Mouse (Mus musculus): Measurements from ENCODE around the gene Lrp10. TPM values are rescaled to one million over a fixed set of nuclear protein-coding genes. Genes with fewer than 3 reads are reported as not detected.

Lrp10 gene
- polyA plus RNA-seq, 1 experiment from 2014 or later = 18.9 TPM

DNA sequence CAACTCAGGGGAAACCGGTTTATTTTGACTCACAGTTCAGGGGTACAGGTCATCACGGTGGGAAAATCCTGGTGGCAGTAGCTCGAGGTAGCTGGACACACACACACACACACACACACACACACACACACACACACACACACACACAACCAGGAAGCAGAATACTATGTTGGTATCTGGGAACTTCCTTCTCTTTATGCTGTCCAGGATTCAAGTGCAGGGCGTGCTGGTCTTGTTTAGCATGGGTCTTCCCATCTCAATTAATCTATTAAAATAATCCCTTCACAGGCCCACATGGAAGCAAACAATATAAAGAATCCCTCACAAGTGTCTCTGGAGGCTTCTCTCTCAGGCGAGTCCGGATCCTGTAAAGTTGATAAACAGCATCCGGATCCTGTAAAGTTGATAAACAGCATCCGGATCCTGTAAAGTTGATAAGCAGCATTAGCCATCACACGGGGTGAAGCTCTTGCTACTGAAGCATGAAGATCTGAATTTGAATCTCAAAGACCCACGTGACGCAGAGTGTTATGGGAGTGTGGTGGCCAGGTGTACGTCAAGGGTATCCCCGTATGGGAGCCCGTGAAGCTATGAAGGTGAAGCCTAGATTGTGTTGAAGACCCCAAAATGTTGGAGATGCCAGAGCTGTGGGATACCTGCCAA lies 5.9 kb upstream of the Lrp10 start:
- H3K4me3 ChIP-seq (ENCODE audit: low read depth, low read length) = no peak overlapping the region
- no peaks in the 10 kb centered on the region for H3K9me3 ChIP-seq (ENCODE audit: control insufficient read depth, low read length)
- H3K4me1 ChIP-seq (ENCODE audit: control insufficient read depth, insufficient read depth, low read length) = no peaks in the 10 kb centered on the region
- no peaks in the 10 kb centered on the region for H3K36me3 ChIP-seq (ENCODE audit: control insufficient read depth, insufficient read depth, low read length)
- no peak overlapping the region for H3K4me2 ChIP-seq (ENCODE audit: low read depth, severe bottlenecking)
- ATAC-seq (ENCODE audit: insufficient number of reproducible peaks, low FRiP score, low TSS enrichment, low read depth) = no peak
- no peak for DNase-seq (ENCODE audit: low spot score)
- WGBS = 90% methylated on average over 14 of the region's 14 CpGs
- H3K9ac ChIP-seq (ENCODE audit: low read length) = no peak overlapping the region
- H3K27me3 ChIP-seq (ENCODE audit: control insufficient read depth, insufficient read depth, low read length) = no peaks in the 10 kb centered on the region
- no peak overlapping the region for H3K27ac ChIP-seq (replicated peaks; ENCODE audit: low read depth, low read length)

DNA sequence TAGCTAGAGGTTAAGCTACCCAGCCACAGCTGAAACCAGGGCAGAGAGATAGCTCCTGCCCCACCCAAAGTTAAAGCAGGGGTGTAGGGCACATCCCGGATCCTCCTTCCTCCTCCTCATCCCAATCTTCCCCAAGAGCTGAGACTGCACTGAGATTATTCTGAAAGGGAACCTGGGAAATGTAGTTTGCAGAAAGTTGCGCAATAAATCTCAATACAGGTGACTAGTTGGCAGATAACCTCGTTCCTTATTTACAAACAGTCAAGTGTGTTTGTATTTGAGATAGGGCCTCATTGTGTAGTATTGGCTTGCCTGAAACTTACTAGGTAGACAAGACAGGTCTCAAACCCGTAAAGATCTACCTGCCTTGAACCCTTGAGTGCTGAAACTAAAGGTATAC lies 1.8 kb upstream of the Lrp10 start:
- Histone ChIP-seq H3K9ac (ENCODE audit: low read length) (no peak overlapping the region), H3K4me2 (ENCODE audit: low read depth, severe bottlenecking) (no peak overlapping the region), H3K4me1 (ENCODE audit: control insufficient read depth, insufficient read depth, low read length) (no peaks in the 10 kb centered on the region; the same call in 1 of the 2 replicates), H3K36me3 (ENCODE audit: control insufficient read depth, insufficient read depth, low read length) (no peaks in the 10 kb centered on the region), H3K27me3 (ENCODE audit: control insufficient read depth, insufficient read depth, low read length) (no peaks in the 10 kb centered on the region), H3K4me3 (ENCODE audit: low read depth, low read length) (no peak overlapping the region), H3K9me3 (ENCODE audit: control insufficient read depth, low read length) (no peaks in the 10 kb centered on the region), H3K27ac (replicated peaks; ENCODE audit: low read depth, low read length) (no peak overlapping the region)
- DNase-seq (ENCODE audit: low spot score) (no peak), ATAC-seq (ENCODE audit: insufficient number of reproducible peaks, low FRiP score, low TSS enrichment, low read depth) (no peak)
- 70% methylated on average over 4 of the region's 4 CpGs for WGBS

GRCm38 (mm10) chr14:54463108-54463958 lies 604 bp upstream of the Lrp10 start:
- no peaks in the 10 kb centered on the region; the same call in 1 of the 2 replicates for H3K4me1 ChIP-seq (ENCODE audit: control insufficient read depth, insufficient read depth, low read length)
- H3K4me3 ChIP-seq (ENCODE audit: low read depth, low read length) = peak overlapping the region; percentile 82
- no peaks in the 10 kb centered on the region for H3K27me3 ChIP-seq (ENCODE audit: control insufficient read depth, insufficient read depth, low read length)
- no peak overlapping the region for H3K27ac ChIP-seq (replicated peaks; ENCODE audit: low read depth, low read length)
- no peak for ATAC-seq (ENCODE audit: insufficient number of reproducible peaks, low FRiP score, low TSS enrichment, low read depth)
- H3K4me2 ChIP-seq (ENCODE audit: low read depth, severe bottlenecking) = peak overlapping the region; percentile 91
- peaks cover 3% of the 10 kb centered on the region; the same call in 1 of the 2 replicates for H3K36me3 ChIP-seq (ENCODE audit: control insufficient read depth, insufficient read depth, low read length)
- WGBS = 15% methylated on average over 12 of the region's 12 CpGs
- DNase-seq (ENCODE audit: low spot score) = no peak
- no peaks in the 10 kb centered on the region for H3K9me3 ChIP-seq (ENCODE audit: control insufficient read depth, low read length)
- H3K9ac ChIP-seq (ENCODE audit: low read length) = peak overlapping the region; percentile 70

GRCm38 (mm10) chr14:54464293-54465005 lies 512 bp downstream of the Lrp10 start:
- H3K9me3 ChIP-seq (ENCODE audit: control insufficient read depth, low read length) = no peaks in the 10 kb centered on the region
- H3K27me3 ChIP-seq (ENCODE audit: control insufficient read depth, insufficient read depth, low read length) = no peaks in the 10 kb centered on the region
- peak overlapping the region; percentile 91 for H3K4me2 ChIP-seq (ENCODE audit: low read depth, severe bottlenecking)
- H3K4me1 ChIP-seq (ENCODE audit: control insufficient read depth, insufficient read depth, low read length) = no peaks in the 10 kb centered on the region; the same call in 1 of the 2 replicates
- 1% methylated on average over 49 of the region's 57 CpGs for WGBS
- DNase-seq (ENCODE audit: low spot score) (peak; percentile 85), ATAC-seq (ENCODE audit: insufficient number of reproducible peaks, low FRiP score, low TSS enrichment, low read depth) (peak; percentile 67)
- H3K9ac ChIP-seq (ENCODE audit: low read length) = peak overlapping the region; percentile 70
- H3K27ac ChIP-seq (replicated peaks; ENCODE audit: low read depth, low read length) = peak overlapping the region; percentile 52; the same call in 1 of the 2 replicates
- peak overlapping the region; percentile 82 for H3K4me3 ChIP-seq (ENCODE audit: low read depth, low read length)
- H3K36me3 ChIP-seq (ENCODE audit: control insufficient read depth, insufficient read depth, low read length) = peaks cover 10% of the 10 kb centered on the region

DNA sequence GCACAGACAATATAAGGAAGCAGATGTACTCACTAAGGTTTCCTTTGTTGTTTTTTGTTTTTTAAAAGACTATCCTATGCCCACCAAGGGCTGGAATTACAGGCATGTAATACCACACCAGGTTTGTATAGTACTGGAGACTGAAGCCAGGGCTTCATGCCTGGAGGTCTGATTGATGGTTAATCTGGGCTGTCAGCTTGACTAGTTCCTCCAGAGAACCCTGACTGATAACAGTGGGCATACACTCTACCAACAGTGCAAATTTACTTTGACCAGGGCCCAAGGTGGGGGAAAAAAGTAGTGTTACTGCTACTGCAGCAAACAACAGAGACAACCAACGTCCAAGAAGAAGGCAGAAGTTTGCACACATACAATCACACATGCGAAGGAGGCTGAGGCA lies 7.5 kb downstream of the Lrp10 start:
- Histone ChIP-seq H3K27me3 (ENCODE audit: control insufficient read depth, insufficient read depth, low read length) (no peaks in the 10 kb centered on the region), H3K9ac (ENCODE audit: low read length) (no peak overlapping the region), H3K9me3 (ENCODE audit: control insufficient read depth, low read length) (no peaks in the 10 kb centered on the region), H3K4me3 (ENCODE audit: low read depth, low read length) (no peak overlapping the region), H3K4me1 (ENCODE audit: control insufficient read depth, insufficient read depth, low read length) (no peaks in the 10 kb centered on the region; the same call in 1 of the 2 replicates), H3K36me3 (ENCODE audit: control insufficient read depth, insufficient read depth, low read length) (peaks cover 17% of the 10 kb centered on the region), H3K4me2 (ENCODE audit: low read depth, severe bottlenecking) (no peak overlapping the region), H3K27ac (replicated peaks; ENCODE audit: low read depth, low read length) (no peak overlapping the region)
- no peak for ATAC-seq (ENCODE audit: insufficient number of reproducible peaks, low FRiP score, low TSS enrichment, low read depth)
- 87% methylated on average over 2 of the region's 2 CpGs for WGBS
- no peak for DNase-seq (ENCODE audit: low spot score)

GRCm38 (mm10) chr14:54472671-54473070 lies 8.7 kb downstream of the Lrp10 start:
- H3K36me3 ChIP-seq (ENCODE audit: control insufficient read depth, insufficient read depth, low read length) = peaks cover 17% of the 10 kb centered on the region
- H3K27me3 ChIP-seq (ENCODE audit: control insufficient read depth, insufficient read depth, low read length) = no peaks in the 10 kb centered on the region
- no peak overlapping the region for H3K4me2 ChIP-seq (ENCODE audit: low read depth, severe bottlenecking)
- H3K4me1 ChIP-seq (ENCODE audit: control insufficient read depth, insufficient read depth, low read length) = peaks cover 3% of the 10 kb centered on the region; the same call in 1 of the 2 replicates
- ATAC-seq (ENCODE audit: insufficient number of reproducible peaks, low FRiP score, low TSS enrichment, low read depth) (no peak), DNase-seq (ENCODE audit: low spot score) (no peak)
- no peaks in the 10 kb centered on the region for H3K9me3 ChIP-seq (ENCODE audit: control insufficient read depth, low read length)
- no peak overlapping the region for H3K4me3 ChIP-seq (ENCODE audit: low read depth, low read length)
- H3K9ac ChIP-seq (ENCODE audit: low read length) = no peak overlapping the region
- WGBS = 82% methylated on average over 5 of the region's 5 CpGs
- H3K27ac ChIP-seq (replicated peaks; ENCODE audit: low read depth, low read length) = no peak overlapping the region

DNA sequence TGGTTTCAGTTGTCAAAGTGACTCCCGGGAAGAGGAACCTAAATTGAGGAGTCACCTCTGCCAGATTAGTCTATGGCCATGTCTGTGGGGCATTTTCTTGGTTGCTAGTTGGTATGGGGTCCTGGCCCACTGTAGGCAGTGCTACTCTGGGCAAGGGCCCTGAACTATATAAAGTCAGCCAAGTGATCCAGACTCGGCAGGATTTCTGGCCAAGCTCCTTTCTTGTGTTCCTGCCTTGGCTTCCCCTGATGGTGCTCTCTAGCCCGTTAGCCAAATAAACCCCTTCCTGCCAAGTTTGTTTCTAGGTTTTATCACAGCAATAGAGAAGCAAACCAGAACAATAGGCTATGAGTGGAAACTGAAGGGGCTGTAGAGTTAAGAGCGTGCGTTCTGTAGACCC lies 10.8 kb downstream of the Lrp10 start:
- no peak overlapping the region for H3K27ac ChIP-seq (replicated peaks; ENCODE audit: low read depth, low read length)
- H3K9me3 ChIP-seq (ENCODE audit: control insufficient read depth, low read length) = no peaks in the 10 kb centered on the region
- DNase-seq (ENCODE audit: low spot score) (no peak), ATAC-seq (ENCODE audit: insufficient number of reproducible peaks, low FRiP score, low TSS enrichment, low read depth) (no peak)
- H3K27me3 ChIP-seq (ENCODE audit: control insufficient read depth, insufficient read depth, low read length) = peaks cover 10% of the 10 kb centered on the region
- H3K4me3 ChIP-seq (ENCODE audit: low read depth, low read length) = no peak overlapping the region
- 89% methylated on average over 5 of the region's 5 CpGs for WGBS
- H3K9ac ChIP-seq (ENCODE audit: low read length) = no peak overlapping the region
- H3K4me2 ChIP-seq (ENCODE audit: low read depth, severe bottlenecking) = no peak overlapping the region
- H3K36me3 ChIP-seq (ENCODE audit: control insufficient read depth, insufficient read depth, low read length) = peaks cover 4% of the 10 kb centered on the region; the same call in 1 of the 2 replicates
- peaks cover 3% of the 10 kb centered on the region; the same call in 1 of the 2 replicates for H3K4me1 ChIP-seq (ENCODE audit: control insufficient read depth, insufficient read depth, low read length)

Data from limb, embryonic 11.5 days (tissue).